ENCODE assay signal across 17 mouse cellular contexts in genomic region chr5:36727136-36727535, GRCm38 (mm10). TPM values are rescaled to one million over a fixed set of nuclear protein-coding genes. Genes with fewer than 3 reads are reported as not detected.
DNase-seq lines count a peak whose midpoint lies in the region; ATAC-seq and TF ChIP-seq lines count a peak whose summit lies in the region.
"Had no signal": no experiment of that assay in that cellular context is flagged by ENCODE, and none has a peak within 500 bp of the region (broad histone marks: within the 10 kb centered on the region; RNA-seq: fewer than 3 reads in every experiment).

No protein-coding gene starts in this region.

- no peak overlapping the region for H3K9ac ChIP-seq in liver, embryonic 11.5 days (ENCODE audit: low read depth, low read length)
- H3K9ac ChIP-seq: forebrain, embryonic 15.5 days; limb, embryonic 13.5 days had no signal

- WGBS in cerebellum, adult 2 months, result 21% methylated on average over 2 of the region's 2 CpGs
- WGBS in liver, embryonic 11.5 days, result 48% methylated on average over 2 of the region's 2 CpGs

- DNase-seq in cerebellum, postnatal 4 days (ENCODE audit: low spot score in 2 of 2), result no peak
- peak; percentile 58 for DNase-seq in A20 (ENCODE audit: low read depth, low spot score)
- peak; percentile 69 to 75 for DNase-seq in cerebellum, adult 2 months
- no peak for DNase-seq in liver, embryonic 11.5 days (ENCODE audit: low spot score)
- no peak for DNase-seq in natural killer cell, adult 2 months (ENCODE audit: low spot score in 2 of 2)
- DNase-seq in left cerebral cortex, adult 8-10 months (ENCODE audit: low spot score in 2 of 2), result no peak
- DNase-seq in embryo, embryonic 11 days, result no peak
- DNase-seq: adrenal gland, postnatal 10 days; heart, postnatal 36 days; layer of hippocampus, postnatal 36 days; lung, postnatal 36 days; spleen, adult 18-20 months; thymus, postnatal 4 days had no signal

- H3K9me3 ChIP-seq in liver, embryonic 11.5 days (ENCODE audit: control insufficient read depth, low read length), result no peaks in the 10 kb centered on the region
- H3K9me3 ChIP-seq: forebrain, embryonic 15.5 days; limb, embryonic 13.5 days had no signal

- no peaks in the 10 kb centered on the region for H3K36me3 ChIP-seq in liver, embryonic 11.5 days (ENCODE audit: control insufficient read depth, insufficient read depth, low read length)
- H3K36me3 ChIP-seq: forebrain, embryonic 15.5 days; limb, embryonic 13.5 days had no signal

- no peak for TF ChIP-seq CTCF in cerebellum, adult 2 months (IDR thresholded peaks at IDR 0.05; ENCODE audit: borderline replicate concordance, insufficient read depth, low read depth, low read length)

- H3K4me2 ChIP-seq in liver, embryonic 11.5 days, result no peak overlapping the region
- H3K4me2 ChIP-seq: forebrain, embryonic 15.5 days; heart, embryonic 11.5 days; limb, embryonic 13.5 days had no signal

- no peaks in the 10 kb centered on the region for H3K27me3 ChIP-seq in cerebellum, adult 2 months (ENCODE audit: control insufficient read depth, insufficient read depth, low read length)
- H3K27me3 ChIP-seq in liver, embryonic 11.5 days (replicated peaks; ENCODE audit: control insufficient read depth, insufficient read depth, low read length), result no peaks in the 10 kb centered on the region; the same call in 1 of the 2 replicates
- H3K27me3 ChIP-seq: forebrain, embryonic 15.5 days; limb, embryonic 13.5 days had no signal

- no peak overlapping the region for H3K4me3 ChIP-seq in cerebellum, adult 2 months (replicated peaks; ENCODE audit: insufficient read depth, low read depth, low read length)
- H3K4me3 ChIP-seq in liver, embryonic 11.5 days (ENCODE audit: low read depth, low read length), result no peak overlapping the region
- H3K4me3 ChIP-seq: forebrain, embryonic 15.5 days; limb, embryonic 13.5 days had no signal

- TF ChIP-seq POLR2A in cerebellum, adult 2 months (IDR thresholded peaks at IDR 0.05; ENCODE audit: borderline replicate concordance, insufficient read depth, low read length), result no peak

- peaks cover 51% of the 10 kb centered on the region for H3K4me1 ChIP-seq in cerebellum, adult 2 months (ENCODE audit: control insufficient read depth, insufficient read depth, low read length)
- peaks cover 29% of the 10 kb centered on the region for H3K4me1 ChIP-seq in liver, embryonic 11.5 days (replicated peaks; ENCODE audit: control insufficient read depth, insufficient read depth, low read length)
- H3K4me1 ChIP-seq: forebrain, embryonic 15.5 days; limb, embryonic 13.5 days had no signal

- peak overlapping the region; percentile 98 for H3K27ac ChIP-seq in cerebellum, adult 2 months (ENCODE audit: insufficient read depth, low read length)
- 0 out of 2 replicates have a peak overlapping the region, but pooled peaks have one; percentile 17 for H3K27ac ChIP-seq in liver, embryonic 11.5 days (ENCODE audit: low read depth, low read length)
- H3K27ac ChIP-seq: forebrain, embryonic 15.5 days; limb, embryonic 13.5 days had no signal

- ATAC-seq in cerebellum, adult (ENCODE audit: insufficient number of reproducible peaks, low FRiP score, low TSS enrichment), result peak; percentile 36
- no peak for ATAC-seq in liver, embryonic 11.5 days (replicated peaks; ENCODE audit: low FRiP score)
- ATAC-seq: forebrain, embryonic 15.5 days had no signal

RNA-seq across cellular contexts. Expression of gene Bloc1s4, which starts 21.3 kb away (rescaled TPM):
- 27.0 and 27.7 TPM in 2 replicates for polyA plus RNA-seq in cerebellum, adult 2 months (2012; rRNA removed)
- polyA plus RNA-seq in liver, embryonic 11.5 days (2014; fragmentation: Nextera tagmentation; extraction: Ambion mirVana), result 29.1 and 30.0 TPM in 2 replicates
- 10 to 100 TPM; 13.5 to 17.0 (median 14.1) TPM for total RNA-seq in left cerebral cortex, adult 8-10 months (2022)

RNA-seq across cellular contexts. Expression of gene D5Ertd579e, which starts 31.3 kb away (rescaled TPM):
- 69.4 and 75.9 TPM in 2 replicates for polyA plus RNA-seq in cerebellum, adult 2 months (2012; rRNA removed)
- 19.3 TPM in 2 replicates for polyA plus RNA-seq in liver, embryonic 11.5 days (2014; fragmentation: Nextera tagmentation; extraction: Ambion mirVana)
- 100 to 1,000 TPM in 2 of 4 experiments, 10 to 100 TPM in 2; 91.1 to 114 (median 96.7) TPM for total RNA-seq in left cerebral cortex, adult 8-10 months (2022)

Comparison
In these comparisons a context has a peak if more than half of its experiments do, and no peak if none do; other contexts are left out.
1. DNase-seq: peak in A20 (single experiment) and cerebellum, adult 2 months (2 of 2); none in cerebellum, postnatal 4 days (0 of 2), liver, embryonic 11.5 days (single experiment), natural killer cell, adult 2 months (0 of 2), left cerebral cortex, adult 8-10 months (0 of 2) and embryo, embryonic 11 days (single experiment).